Mouse (Mus musculus) liver, postnatal 0 days (tissue): Measurements from ENCODE around the gene Nfib. TPM values are rescaled to one million over a fixed set of nuclear protein-coding genes. Genes with fewer than 3 reads are reported as not detected.
"Not testable (repeated sequence)": the region's sequence is repeated elsewhere in the genome, so short reads cannot be mapped to it uniquely, and the experiment has no call there.

Source experiments
- ATAC-seq: fragments of 200-750 bp; cut with Nextera tagmentation; 2 replicates; pipeline ENCODE4 v1.8.0; 2017; ENCODE audit warnings: mild to moderate bottlenecking, moderate library complexity
- DNase-seq: peaks from one replicate; pipeline ENCODE4 v3.0.0-alpha.2; 2016
- H3K27ac ChIP-seq: fragments of 300-500 bp; sonication (generic); 2 replicates; pipeline ENCODE4 v1.5.1; 2014; ENCODE audit warnings: antibody characterized with exemption, moderate library complexity, mild to moderate bottlenecking, low read depth
- H3K27me3 ChIP-seq: fragments of 300-500 bp; sonication (generic); 2 replicates; pipeline ENCODE4 v1.6.1; 2014; ENCODE audit warnings: low read length, control low read depth, mixed read lengths; ENCODE audit not compliant: insufficient read depth
- H3K36me3 ChIP-seq: fragments of 300-500 bp; sonication (generic); replicated peaks from 2 replicates; pipeline ENCODE4 v1.6.1; 2014; ENCODE audit warnings: mild to moderate bottlenecking, control low read depth, low read length, moderate library complexity, mixed read lengths; ENCODE audit not compliant: insufficient read depth
- H3K4me1 ChIP-seq: fragments of 300-500 bp; sonication (generic); 2 replicates; pipeline ENCODE4 v1.6.1; 2014; ENCODE audit warnings: antibody characterized with exemption, mild to moderate bottlenecking, control low read depth; ENCODE audit not compliant: insufficient read depth
- H3K4me2 ChIP-seq: fragments of 300-500 bp; sonication (generic); 2 replicates; pipeline ENCODE4 v1.6.1; 2014; ENCODE audit warnings: low read depth, mild to moderate bottlenecking, low read length, moderate library complexity, mixed read lengths
- H3K4me3 ChIP-seq: fragments of 300-500 bp; sonication (generic); 2 replicates; pipeline ENCODE4 v1.5.1; 2014; ENCODE audit warnings: low read depth, low read length
- H3K9ac ChIP-seq: fragments of 300-500 bp; sonication (generic); replicated peaks from 2 replicates; pipeline ENCODE4 v1.6.1; 2014; ENCODE audit warnings: mild to moderate bottlenecking, moderate library complexity
- H3K9me3 ChIP-seq: fragments of 300-500 bp; sonication (generic); 2 replicates; pipeline ENCODE4 v1.6.1; 2016; ENCODE audit warnings: mild to moderate bottlenecking, control low read depth, low read length, mixed read lengths
- CTCF ChIP-seq: sonication (generic); IDR thresholded peaks from 2 replicates; pipeline ENCODE4 v1.5.1; 2016; ENCODE audit warnings: antibody characterized with exemption, low read depth
- EP300 ChIP-seq: IDR thresholded peaks from 2 replicates; pipeline ENCODE4 v1.6.1; 2016; ENCODE audit warnings: antibody characterized with exemption, low read depth, mild to moderate bottlenecking
- WGBS: fragments of 180-500 bp; shearing (Covaris S2); extraction: QIAGEN DNeasy Blood & Tissue Kit; methylation state at CpG from one replicate; pipeline ENCODE4 v1.1.7; 2014; ENCODE audit not compliant: insufficient replicate concordance; 5-methylcytosine and 5-hydroxymethylcytosine counted together
- polyA plus RNA-seq: library from polyadenylated mRNA; unstranded; fragments of >200 nt; fragmentation: Nextera tagmentation; extraction: Ambion mirVana; gene quantifications from 2 replicates; pipeline ENCODE4 v1.2.1, GENCODE M21; 2015

Gene Nfib
- polyA plus RNA-seq, 1 experiment from 2014 or later = 8.3 TPM

- ATAC-seq = no peak
- no peaks in the 10 kb centered on the region for H3K36me3 ChIP-seq
- H3K27ac ChIP-seq = no peak overlapping the region
- no peaks in the 10 kb centered on the region; the same call in 1 of the 2 replicates for H3K4me1 ChIP-seq
- H3K9me3 ChIP-seq = no peaks in the 10 kb centered on the region
- DNase-seq = no peak
- H3K4me2 ChIP-seq = no peak overlapping the region
- H3K9ac ChIP-seq = no peak overlapping the region
- no peak overlapping the region for H3K4me3 ChIP-seq
- TF ChIP-seq EP300 = no peak
- no peak for TF ChIP-seq CTCF
- no peaks in the 10 kb centered on the region for H3K27me3 ChIP-seq
- WGBS = 76% methylated on average over 14 of the region's 14 CpGs
Observed at GRCm38 (mm10) chr4:82267832-82268778, 437.4 kb downstream of the Nfib start.

GRCm38 (mm10) chr4:82266066-82266619 lies 439.4 kb downstream of the Nfib start:
- no peak overlapping the region for H3K27ac ChIP-seq
- 40% methylated on average over 4 of the region's 4 CpGs for WGBS

DNA sequence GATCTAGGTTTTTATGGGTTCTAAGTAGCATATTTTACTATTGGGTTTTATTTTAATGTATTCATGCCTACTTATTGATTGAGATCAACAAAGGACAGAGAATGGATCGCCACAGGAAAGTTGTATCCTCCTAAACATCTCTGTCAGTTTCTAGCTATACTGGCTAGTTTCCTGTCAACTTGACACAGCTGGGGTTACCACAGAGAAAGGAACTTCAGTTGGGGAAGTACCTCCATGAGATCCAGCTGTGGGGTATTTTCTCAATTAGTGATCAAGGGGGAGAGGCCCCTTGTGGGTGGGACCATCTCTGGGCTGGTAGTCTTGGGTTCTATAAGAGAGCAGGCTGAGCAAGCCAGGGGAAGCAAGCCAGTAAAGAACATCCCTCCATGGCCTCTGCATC lies 447.0 kb downstream of the Nfib start:
- H3K4me2 ChIP-seq, H3K27me3 ChIP-seq, H3K9ac ChIP-seq, H3K9me3 ChIP-seq, H3K4me1 ChIP-seq, DNase-seq, H3K4me3 ChIP-seq, H3K36me3 ChIP-seq, ATAC-seq, H3K27ac ChIP-seq: not testable (repeated sequence)
- 68% methylated on average over 1 of the region's 1 CpGs for WGBS

More at GRCm38 (mm10) chr4:82266066-82266619, 439.4 kb downstream of the Nfib start:
- ATAC-seq = no peak
- no peak overlapping the region for H3K4me3 ChIP-seq
- H3K36me3 ChIP-seq = no peaks in the 10 kb centered on the region
- H3K4me2 ChIP-seq = no peak overlapping the region
- no peak for TF ChIP-seq CTCF
- TF ChIP-seq EP300 = no peak
- no peaks in the 10 kb centered on the region for H3K9me3 ChIP-seq
- DNase-seq = no peak
- H3K27me3 ChIP-seq = no peaks in the 10 kb centered on the region
- no peaks in the 10 kb centered on the region; the same call in 1 of the 2 replicates for H3K4me1 ChIP-seq
- H3K9ac ChIP-seq = no peak overlapping the region; the same call in 1 of the 2 replicates

DNA sequence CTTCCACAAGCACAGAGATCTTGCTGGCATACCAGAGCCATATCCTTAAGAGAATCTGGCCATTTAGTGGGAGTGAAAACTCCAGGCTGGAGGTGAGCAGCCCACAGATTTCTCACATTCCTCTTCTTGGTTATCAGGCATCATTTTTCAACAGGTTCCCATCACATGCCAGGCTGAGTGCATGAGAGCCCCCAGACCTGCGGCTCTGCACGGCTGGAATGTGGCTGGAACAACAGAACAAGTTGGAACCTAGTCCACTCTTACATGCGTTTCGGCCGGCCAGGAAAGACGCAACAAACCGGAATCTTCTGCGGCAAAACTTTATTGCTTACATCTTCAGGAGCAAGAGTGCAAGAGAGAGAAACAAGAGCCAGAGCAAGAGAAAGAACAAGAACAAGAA lies 453.5 kb downstream of the Nfib start:
- Histone ChIP-seq H3K36me3 (no peaks in the 10 kb centered on the region), H3K9me3 (no peaks in the 10 kb centered on the region), H3K4me3 (no peak overlapping the region), H3K4me2 (no peak overlapping the region), H3K9ac (no peak overlapping the region), H3K4me1 (0 out of 2 replicates have a peak, but pooled peaks cover 4% of the 10 kb centered on the region), H3K27ac (no peak overlapping the region), H3K27me3 (no peaks in the 10 kb centered on the region)
- WGBS = 81% methylated on average over 8 of the region's 8 CpGs
- DNase-seq (no peak), ATAC-seq (no peak)
- no peak for TF ChIP-seq CTCF
- TF ChIP-seq EP300 = no peak

GRCm38 (mm10) chr4:82250355-82250659 lies 455.2 kb downstream of the Nfib start:
- Histone ChIP-seq H3K4me3 (no peak overlapping the region), H3K9ac (no peak overlapping the region), H3K36me3 (no peaks in the 10 kb centered on the region), H3K27me3 (no peaks in the 10 kb centered on the region), H3K4me1 (0 out of 2 replicates have a peak, but pooled peaks cover 4% of the 10 kb centered on the region), H3K4me2 (no peak overlapping the region), H3K27ac (no peak overlapping the region), H3K9me3 (no peaks in the 10 kb centered on the region)
- WGBS = 42% methylated on average over 5 of the region's 5 CpGs
- DNase-seq (no peak), ATAC-seq (no peak)
- TF ChIP-seq EP300 = no peak
- TF ChIP-seq CTCF = no peak

DNA sequence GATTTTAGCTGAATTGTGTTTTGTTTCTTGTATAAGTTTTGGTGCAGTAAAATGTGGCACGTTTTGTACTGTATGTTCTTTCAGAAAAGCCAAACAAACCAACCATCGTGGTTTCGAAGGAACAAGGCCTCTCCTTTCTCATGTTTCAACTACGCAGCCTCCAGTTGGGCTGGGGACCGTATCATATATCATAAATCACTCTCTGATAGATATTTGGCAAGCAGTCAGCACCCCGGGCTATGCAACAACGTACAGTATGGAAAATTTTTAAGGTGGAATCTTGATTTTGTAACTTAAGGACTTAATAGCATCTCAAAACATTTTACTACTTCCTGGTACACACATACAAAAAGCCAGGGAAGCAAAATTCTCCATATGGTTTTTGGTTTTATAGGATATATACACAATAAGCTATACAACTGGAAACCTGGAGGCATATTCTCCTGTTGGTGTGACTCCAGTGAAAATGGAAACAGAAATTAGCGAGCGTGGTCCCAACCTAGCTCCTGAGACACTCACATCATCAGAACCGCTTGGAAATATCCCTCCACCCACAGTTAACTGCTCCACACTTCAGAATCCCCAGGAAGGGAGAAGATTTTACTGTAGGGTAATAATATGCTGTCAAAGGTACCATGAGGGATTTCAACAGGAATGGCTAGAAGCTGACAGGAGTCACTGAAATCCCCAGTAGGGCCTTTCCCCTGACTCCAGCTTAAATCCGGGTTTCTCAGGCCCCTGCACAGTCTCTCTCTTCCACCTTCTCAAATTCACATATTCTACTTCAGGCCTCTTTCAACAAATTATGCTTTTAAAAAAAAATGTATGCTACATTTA lies 455.8 kb downstream of the Nfib start:
- ATAC-seq = no peak
- no peak overlapping the region for H3K4me2 ChIP-seq
- H3K9ac ChIP-seq = no peak overlapping the region
- H3K4me3 ChIP-seq = no peak overlapping the region
- no peaks in the 10 kb centered on the region for H3K36me3 ChIP-seq
- H3K9me3 ChIP-seq = no peaks in the 10 kb centered on the region; the same call in 1 of the 2 replicates
- no peak overlapping the region for H3K27ac ChIP-seq
- 66% methylated on average over 11 of the region's 11 CpGs for WGBS
- no peak for TF ChIP-seq EP300
- no peak for TF ChIP-seq CTCF
- 0 out of 2 replicates have a peak, but pooled peaks cover 4% of the 10 kb centered on the region for H3K4me1 ChIP-seq
- no peak for DNase-seq
- H3K27me3 ChIP-seq = no peaks in the 10 kb centered on the region
